9 mouse cellular contexts compared by ENCODE assay signal in genomic region chr11:103093862-103094833, GRCm38 (mm10). TPM values are rescaled to one million over a fixed set of nuclear protein-coding genes. Genes with fewer than 3 reads are reported as not detected.
DNase-seq lines count a peak whose midpoint lies in the region.
"Had no signal": no experiment of that assay in that cellular context is flagged by ENCODE, and none has a peak within 500 bp of the region (broad histone marks: within the 10 kb centered on the region; RNA-seq: fewer than 3 reads in every experiment).

No protein-coding gene starts in this region.

- intact Hi-C loops in heart, postnatal 25 days (cut with DNase I), result no loop called here

- peak; percentile 41 for DNase-seq in urinary bladder, adult 2 months (ENCODE audit: low spot score)
- no peak for DNase-seq in urinary bladder, postnatal 10 days (ENCODE audit: low spot score)
- DNase-seq in adrenal gland, postnatal 14 days, result peak; percentile 85
- peak; percentile 44 for DNase-seq in heart, postnatal 25 days (ENCODE audit: low spot score)
- DNase-seq in urinary bladder, postnatal 36 days (ENCODE audit: low spot score in 2 of 2), result peak; percentile 47 to 70
- no peak for DNase-seq in cerebellum, adult 11 months
- DNase-seq in embryo, embryonic 10.5 days (ENCODE audit: low spot score), result no peak
- no peak for DNase-seq in layer of hippocampus, adult 11-12 months (ENCODE audit: low spot score)
- DNase-seq: lung, postnatal 14 days had no signal

RNA-seq across cellular contexts. Expression of gene Plcd3, which starts 7.3 kb away (rescaled TPM):
- polyA plus RNA-seq in urinary bladder, adult 2 months (2012; rRNA removed), result 30.9 and 36.8 TPM in 2 replicates
- total RNA-seq in adrenal gland, postnatal 14 days (2021), result 9.3 and 11.2 TPM in 2 replicates
- total RNA-seq in heart, postnatal 25 days (2021), result 10 to 100 TPM; 14.7 to 16.3 TPM

RNA-seq across cellular contexts. Expression of gene Acbd4, which starts 7.3 kb away (rescaled TPM):
- 59.4 and 76.0 TPM in 2 replicates for polyA plus RNA-seq in urinary bladder, adult 2 months (2012; rRNA removed)
- total RNA-seq in adrenal gland, postnatal 14 days (2021), result 77.8 and 84.9 TPM in 2 replicates
- 10 to 100 TPM; 36.7 to 39.0 TPM for total RNA-seq in heart, postnatal 25 days (2021)

RNA-seq across cellular contexts. Expression of gene Hexim1, which starts 21.9 kb away (rescaled TPM):
- 28.4 and 29.3 TPM in 2 replicates for polyA plus RNA-seq in urinary bladder, adult 2 months (2012; rRNA removed)
- total RNA-seq in adrenal gland, postnatal 14 days (2021), result 57.8 and 62.1 TPM in 2 replicates
- total RNA-seq in heart, postnatal 25 days (2021), result 10 to 100 TPM; 17.5 to 18.8 TPM

RNA-seq across cellular contexts. Expression of gene Hexim2, which starts 38.1 kb away (rescaled TPM):
- 4.1 and 4.5 TPM in 2 replicates for polyA plus RNA-seq in urinary bladder, adult 2 months (2012; rRNA removed)
- total RNA-seq in adrenal gland, postnatal 14 days (2021), result 3.9 and 5.6 TPM in 2 replicates
- 1 to 10 TPM; 1.3 to 2.3 TPM for total RNA-seq in heart, postnatal 25 days (2021)

Comparison
In these comparisons a context has a peak if more than half of its experiments do, and no peak if none do; other contexts are left out.
1. DNase-seq: peak in urinary bladder, adult 2 months (single experiment), adrenal gland, postnatal 14 days (single experiment), heart, postnatal 25 days (single experiment) and urinary bladder, postnatal 36 days (2 of 2); none in urinary bladder, postnatal 10 days (single experiment), cerebellum, adult 11 months (single experiment), embryo, embryonic 10.5 days (single experiment) and layer of hippocampus, adult 11-12 months (single experiment).